ENCODE assay signal across 14 mouse cellular contexts in genomic region chr3:27472846-27473245, GRCm38 (mm10).
DNase-seq lines count a peak whose midpoint lies in the region; ATAC-seq and TF ChIP-seq lines count a peak whose summit lies in the region.
"Had no signal": no experiment of that assay in that cellular context is flagged by ENCODE, and none has a peak within 500 bp of the region (broad histone marks: within the 10 kb centered on the region; RNA-seq: fewer than 3 reads in every experiment).

No protein-coding gene starts in this region.

- no peak overlapping the region for H3K4me3 ChIP-seq in left cerebral cortex, adult 2 months
- H3K4me3 ChIP-seq in heart, embryonic 11.5 days (ENCODE audit: low read depth, low read length): no peak overlapping the region
- H3K4me3 ChIP-seq: lung, embryonic 15.5 days had no signal

- no peak overlapping the region for H3K9ac ChIP-seq in heart, embryonic 11.5 days (ENCODE audit: low read depth, low read length)
- H3K9ac ChIP-seq: lung, embryonic 15.5 days had no signal

- H3K36me3 ChIP-seq in heart, embryonic 11.5 days (ENCODE audit: control insufficient read depth, insufficient read depth, low read length): peaks cover 26% of the 10 kb centered on the region

- peaks cover 11% of the 10 kb centered on the region for H3K4me1 ChIP-seq in heart, embryonic 11.5 days (ENCODE audit: control insufficient read depth, insufficient read depth, low read length)
- H3K4me1 ChIP-seq: lung, embryonic 15.5 days had no signal

- 84% methylated on average over 3 of the region's 3 CpGs for WGBS in heart, embryonic 11.5 days (ENCODE audit: insufficient replicate concordance)

- H3K27me3 ChIP-seq in heart, embryonic 11.5 days (ENCODE audit: control insufficient read depth, insufficient read depth, low read length): no peaks in the 10 kb centered on the region
- H3K27me3 ChIP-seq: lung, embryonic 15.5 days had no signal

- no peak overlapping the region for H3K4me2 ChIP-seq in heart, embryonic 11.5 days
- H3K4me2 ChIP-seq: lung, embryonic 15.5 days had no signal

- H3K27ac ChIP-seq in left cerebral cortex, adult 2 months: no peak overlapping the region
- no peak overlapping the region for H3K27ac ChIP-seq in heart, embryonic 11.5 days (ENCODE audit: low read depth, low read length)
- H3K27ac ChIP-seq: lung, embryonic 15.5 days had no signal

- 0 out of 2 replicates have a peak, but pooled peaks cover 3% of the 10 kb centered on the region for H3K9me3 ChIP-seq in heart, embryonic 11.5 days (replicated peaks; ENCODE audit: control insufficient read depth, low read length)
- H3K9me3 ChIP-seq: lung, embryonic 15.5 days had no signal

- peak; percentile 43 for DNase-seq in CD4-positive, CD25-positive, alpha-beta regulatory T cell, adult 2 months (ENCODE audit: low read depth, low spot score)
- no peak for DNase-seq in left cerebral cortex, adult 2 months (ENCODE audit: extremely low spot score in 1 of 2, low spot score in 2 of 2)
- DNase-seq in left cerebral cortex, postnatal 10 days (ENCODE audit: extremely low spot score in 1 of 2, low spot score in 2 of 2): no peak
- DNase-seq in thymus, postnatal 14 days: peak; percentile 30
- no peak for DNase-seq in thymus, postnatal 4 days
- no peak for DNase-seq in adrenal gland, adult 2 months
- DNase-seq: adrenal gland, postnatal 14 days; cerebellum, adult 2 months; heart, adult 18-20 months; heart, postnatal 4 days had no signal

- ATAC-seq in CD4-positive, CD25-positive, alpha-beta regulatory T cell, adult 4 months: no peak
- no peak for ATAC-seq in heart, embryonic 11.5 days (replicated peaks; ENCODE audit: insufficient number of reproducible peaks, low FRiP score, low TSS enrichment)
- ATAC-seq: inflammation-experienced regulatory T-cells, adult 6 months had no signal

- TF ChIP-seq CTCF in left cerebral cortex, adult 2 months (IDR thresholded peaks at IDR 0.05): peak; percentile 49

- intact Hi-C loops in left cerebral cortex, adult 2 months (cut with DNase I): no loop called here
- intact Hi-C loops in left cerebral cortex, postnatal 10 days (cut with DNase I): loop anchor here (10.0 kb wide), 2 partner anchors 222 to 392 kb away; no protein-coding TSS in a partner anchor

Comparison
In these comparisons a context has a peak if more than half of its experiments do, and no peak if none do; other contexts are left out.
1. DNase-seq: peak in CD4-positive, CD25-positive, alpha-beta regulatory T cell, adult 2 months (single experiment) and thymus, postnatal 14 days (single experiment); none in left cerebral cortex, adult 2 months (0 of 2), left cerebral cortex, postnatal 10 days (0 of 2), thymus, postnatal 4 days (single experiment) and adrenal gland, adult 2 months (single experiment).